Mouse (Mus musculus): ENCODE measurements around the gene Pi16.

- no peak for TF ChIP-seq POLR2A (IDR thresholded peaks at IDR 0.05; ENCODE audit: extremely low read depth, insufficient read depth, low read length)
- no peak for TF ChIP-seq CTCF (IDR thresholded peaks at IDR 0.05; ENCODE audit: low read depth, low read length)
Measured at GRCm38 (mm10) chr17:29332186-29332685, 14.8 kb downstream of the Pi16 start.

Data from liver, adult 2 months (tissue).